Mouse (Mus musculus) E14TG2a.4 (cell line): Measurements from ENCODE around the gene Ubap2.
A peak's percentile ranks its signal among the peaks of the same experiment; 100 is the strongest.

Experiments
- H3K27me3 ChIP-seq: 2 replicates; pipeline ENCODE4 v1.6.1; 2014; ENCODE audit warnings: low read length, control low read depth; ENCODE audit not compliant: insufficient read depth
- H3K36me3 ChIP-seq: 2 replicates; pipeline ENCODE4 v1.6.1; 2014; ENCODE audit warnings: low read length, control low read depth; ENCODE audit not compliant: insufficient read depth
- H3K4me1 ChIP-seq: replicated peaks from 2 replicates; pipeline ENCODE4 v1.6.1; 2014; ENCODE audit warnings: low read depth, low read length, control low read depth
- H3K4me3 ChIP-seq: replicated peaks from 2 replicates; pipeline ENCODE4 v1.5.1; 2014; ENCODE audit warnings: mild to moderate bottlenecking, low read length
- H3K9me3 ChIP-seq: 2 replicates; pipeline ENCODE4 v1.6.1; 2014; ENCODE audit warnings: low read length, control low read depth
- CTCF ChIP-seq: conservative IDR thresholded peaks from 2 replicates; pipeline ENCODE4 v1.5.1; 2014; ENCODE audit warnings: low read length
- NANOG ChIP-seq: IDR thresholded peaks from 2 replicates; pipeline ENCODE4 v1.6.1; 2014; ENCODE audit warnings: borderline replicate concordance, low read length, mixed read lengths
- POU5F1 ChIP-seq: IDR thresholded peaks from 2 replicates; pipeline ENCODE4 v1.6.1; 2014; ENCODE audit warnings: low read length, borderline replicate concordance

Gene Ubap2

DNA sequence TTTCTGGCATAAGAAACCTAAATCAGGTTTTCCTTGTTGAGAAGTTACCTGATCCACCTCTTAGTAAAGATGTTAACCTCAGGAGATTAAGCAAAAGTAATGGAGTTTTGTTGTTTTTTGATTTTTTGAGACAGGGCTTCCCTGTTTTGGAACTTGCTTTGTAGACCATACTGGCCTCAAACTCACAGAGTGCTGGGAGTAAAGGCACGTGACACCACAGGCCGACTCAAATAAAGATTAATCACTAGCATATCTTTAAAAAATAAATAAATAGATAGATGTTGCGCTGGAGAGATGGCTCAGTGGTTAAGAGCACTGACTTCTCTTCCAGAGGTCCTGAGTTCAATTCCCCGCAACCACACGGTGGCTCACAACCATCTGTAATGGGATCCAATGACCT lies 983 bp upstream of the Ubap2 start:
- peaks cover 42% of the 10 kb centered on the region for H3K4me1 ChIP-seq
- H3K4me3 ChIP-seq = peak overlapping the region; percentile 89
- H3K27me3 ChIP-seq = no peaks in the 10 kb centered on the region
- TF ChIP-seq CTCF = no peak
- H3K36me3 ChIP-seq = peaks cover 23% of the 10 kb centered on the region
- H3K9me3 ChIP-seq = no peaks in the 10 kb centered on the region

DNA sequence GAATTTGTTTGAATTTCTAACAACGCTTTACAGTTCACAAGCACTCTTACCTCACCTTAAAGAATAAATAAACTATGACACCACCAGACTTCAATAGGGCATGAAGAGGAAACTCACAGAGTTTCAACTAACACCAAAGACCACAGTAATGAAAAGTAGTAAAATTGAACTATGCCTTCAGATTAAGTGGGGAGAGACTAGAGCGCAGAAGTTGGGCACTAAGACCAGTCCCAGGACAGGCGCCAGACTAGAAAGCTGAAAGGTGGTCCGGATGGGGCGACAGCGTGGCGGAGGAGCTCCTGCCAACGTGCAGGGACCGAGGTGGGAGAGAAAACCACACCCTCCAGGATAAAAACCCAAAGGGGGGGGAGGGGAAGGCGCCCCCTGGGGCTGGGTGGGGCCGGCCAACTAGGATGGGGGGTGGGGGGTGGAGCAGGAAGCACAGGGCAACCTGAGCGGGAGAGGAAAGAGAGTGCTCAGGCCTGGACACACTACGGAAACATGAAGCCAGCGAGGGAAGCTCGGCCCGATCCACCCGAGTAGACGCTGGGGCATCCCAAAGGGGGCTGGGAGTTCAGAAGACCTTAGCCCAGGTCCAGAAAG lies 466 bp downstream of the Ubap2 start:
- Histone ChIP-seq H3K4me3 (peak overlapping the region; percentile 89), H3K9me3 (no peaks in the 10 kb centered on the region), H3K4me1 (peaks cover 53% of the 10 kb centered on the region), H3K36me3 (peaks cover 38% of the 10 kb centered on the region), H3K27me3 (no peaks in the 10 kb centered on the region)
- TF ChIP-seq CTCF = no peak
- no peak for TF ChIP-seq POU5F1
- TF ChIP-seq NANOG = no peak

- H3K4me3 ChIP-seq = no peak overlapping the region
- TF ChIP-seq CTCF (no peak), POU5F1 (no peak), NANOG (no peak)
- H3K4me1 ChIP-seq = peaks cover 73% of the 10 kb centered on the region
- peaks cover 94% of the 10 kb centered on the region for H3K36me3 ChIP-seq
- no peaks in the 10 kb centered on the region for H3K27me3 ChIP-seq
- no peaks in the 10 kb centered on the region for H3K9me3 ChIP-seq
Observed at GRCm38 (mm10) chr4:41268133-41268532, 6.8 kb downstream of the Ubap2 start.

- peaks cover 92% of the 10 kb centered on the region for H3K36me3 ChIP-seq
- peaks cover 70% of the 10 kb centered on the region for H3K4me1 ChIP-seq
- no peaks in the 10 kb centered on the region for H3K9me3 ChIP-seq
- no peaks in the 10 kb centered on the region for H3K27me3 ChIP-seq
- TF ChIP-seq POU5F1 (no peak), CTCF (no peak), NANOG (no peak)
- no peak overlapping the region for H3K4me3 ChIP-seq
Observed at GRCm38 (mm10) chr4:41266350-41266749, 8.6 kb downstream of the Ubap2 start.

- Histone ChIP-seq H3K4me3 (no peak overlapping the region), H3K9me3 (no peaks in the 10 kb centered on the region), H3K4me1 (peaks cover 69% of the 10 kb centered on the region), H3K27me3 (no peaks in the 10 kb centered on the region), H3K36me3 (peaks cover 76% of the 10 kb centered on the region)
- TF ChIP-seq NANOG (no peak), POU5F1 (no peak), CTCF (no peak)
Observed at GRCm38 (mm10) chr4:41260691-41261090, 14.3 kb downstream of the Ubap2 start.

GRCm38 (mm10) chr4:41259019-41259418 lies 15.9 kb downstream of the Ubap2 start:
- Histone ChIP-seq H3K4me3 (no peak overlapping the region), H3K9me3 (no peaks in the 10 kb centered on the region), H3K27me3 (no peaks in the 10 kb centered on the region), H3K36me3 (peaks cover 75% of the 10 kb centered on the region), H3K4me1 (peaks cover 72% of the 10 kb centered on the region)
- TF ChIP-seq POU5F1 (no peak), NANOG (peak; percentile 98)

DNA sequence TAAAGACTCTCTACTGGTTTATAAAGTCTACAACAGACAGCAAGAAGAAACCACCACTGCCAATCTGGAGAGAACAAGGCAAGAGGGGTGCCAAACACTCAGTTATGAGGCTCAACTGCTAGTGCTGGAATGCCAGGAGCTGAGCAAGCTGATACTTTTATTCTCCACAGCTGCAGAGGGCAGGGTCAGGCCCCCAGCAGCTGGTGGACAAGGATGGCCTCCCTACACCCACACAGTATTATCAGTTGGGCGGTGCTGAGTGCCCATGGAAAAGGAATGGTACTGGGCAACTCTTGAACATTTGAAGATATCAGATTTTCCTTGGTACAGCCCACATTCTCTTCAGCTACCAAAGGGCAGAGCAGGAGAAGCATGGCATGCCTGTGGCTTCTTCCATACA lies 17.2 kb downstream of the Ubap2 start:
- no peak for TF ChIP-seq POU5F1
- TF ChIP-seq NANOG = no peak
- TF ChIP-seq CTCF = no peak
- peaks cover 72% of the 10 kb centered on the region for H3K4me1 ChIP-seq
- H3K36me3 ChIP-seq = peaks cover 77% of the 10 kb centered on the region
- H3K4me3 ChIP-seq = no peak overlapping the region
- H3K27me3 ChIP-seq = no peaks in the 10 kb centered on the region
- H3K9me3 ChIP-seq = no peaks in the 10 kb centered on the region

DNA sequence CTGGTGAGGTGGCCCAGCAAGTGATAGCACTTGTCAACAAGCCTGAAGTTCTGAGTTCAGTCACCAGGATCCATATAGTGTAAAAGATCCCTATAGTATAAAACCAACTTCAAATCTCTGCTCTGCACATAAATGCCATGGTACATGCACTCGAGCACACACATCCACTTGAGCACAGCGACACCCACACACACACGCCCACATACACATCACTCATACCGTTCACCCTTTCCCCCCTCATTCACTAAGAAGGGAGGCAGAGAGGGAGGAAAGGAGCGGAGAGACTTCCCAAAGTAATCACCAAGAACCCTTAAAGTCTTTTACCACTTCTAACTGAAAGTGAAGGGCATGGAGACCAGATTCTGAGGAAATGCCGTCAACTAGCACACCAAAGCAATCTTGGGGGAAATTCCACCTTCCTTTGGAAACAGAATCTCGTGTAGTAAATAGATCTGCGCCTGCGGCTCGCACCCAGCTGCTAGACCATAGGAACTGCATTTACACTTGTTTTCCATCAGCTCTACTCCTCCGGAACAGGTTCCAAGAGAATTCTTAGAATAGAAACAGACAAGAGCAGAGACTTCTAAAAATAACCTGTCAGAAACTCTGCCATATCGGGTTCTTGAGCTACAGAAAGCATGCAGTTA lies 19.3 kb downstream of the Ubap2 start:
- peaks cover 78% of the 10 kb centered on the region for H3K36me3 ChIP-seq
- no peak overlapping the region for H3K4me3 ChIP-seq
- TF ChIP-seq NANOG (no peak), CTCF (no peak), POU5F1 (no peak)
- H3K4me1 ChIP-seq = peaks cover 55% of the 10 kb centered on the region
- H3K27me3 ChIP-seq = no peaks in the 10 kb centered on the region
- H3K9me3 ChIP-seq = no peaks in the 10 kb centered on the region

DNA sequence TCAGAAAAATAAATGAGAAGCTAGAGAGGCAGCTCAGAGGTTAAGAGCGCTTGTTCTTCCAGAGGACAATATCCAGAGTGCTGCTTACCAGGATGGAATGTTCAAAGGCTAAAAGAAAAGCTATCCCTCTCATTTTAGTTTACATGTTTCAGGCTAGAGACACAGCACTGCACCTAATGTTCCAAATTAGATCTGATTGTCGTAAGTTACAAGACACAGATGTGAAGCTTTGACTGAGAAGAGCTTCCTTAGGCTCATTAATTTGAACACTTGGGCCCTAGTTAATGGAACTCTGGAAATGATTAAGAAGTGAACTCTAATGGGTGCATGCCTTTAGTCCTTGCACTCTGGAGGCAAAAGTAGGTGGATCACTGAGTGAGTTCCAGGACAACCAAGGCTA lies 21.2 kb downstream of the Ubap2 start:
- no peak overlapping the region for H3K4me3 ChIP-seq
- H3K9me3 ChIP-seq = no peaks in the 10 kb centered on the region
- H3K4me1 ChIP-seq = peaks cover 38% of the 10 kb centered on the region
- H3K36me3 ChIP-seq = peaks cover 86% of the 10 kb centered on the region
- H3K27me3 ChIP-seq = no peaks in the 10 kb centered on the region
- TF ChIP-seq NANOG (no peak), POU5F1 (no peak), CTCF (no peak)
